Mouse (Mus musculus): ENCODE results near the gene Lamp1. TPM values are rescaled to one million over a fixed set of nuclear protein-coding genes. Genes with fewer than 3 reads are reported as not detected.

Gene Lamp1
- polyA plus RNA-seq, 1 experiment from 2014 or later = 182 TPM

- no peak overlapping the region for H3K27ac ChIP-seq
- H3K4me1 ChIP-seq = peaks cover 18% of the 10 kb centered on the region
- DNase-seq (ENCODE audit: extremely low spot score, low spot score) = no peak
- no peaks in the 10 kb centered on the region for H3K9me3 ChIP-seq
- 86% methylated on average over 5 of the region's 5 CpGs for WGBS
- no peak overlapping the region for H3K4me3 ChIP-seq
- H3K27me3 ChIP-seq (ENCODE audit: poor library complexity, severe bottlenecking) = peaks cover 34% of the 10 kb centered on the region
- no peaks in the 10 kb centered on the region for H3K36me3 ChIP-seq (replicated peaks)
These were observed 46.4 kb downstream of the Lamp1 start for GRCm38 (mm10) chr8:13205311-13205710.

GRCm38 (mm10) chr8:13206290-13206689 is 47.3 kb downstream of the Lamp1 start:
- no peak for DNase-seq (ENCODE audit: extremely low spot score, low spot score)
- Histone ChIP-seq H3K4me1 (peaks cover 8% of the 10 kb centered on the region), H3K9me3 (no peaks in the 10 kb centered on the region), H3K27me3 (ENCODE audit: poor library complexity, severe bottlenecking) (peaks cover 24% of the 10 kb centered on the region), H3K27ac (no peak overlapping the region), H3K4me3 (no peak overlapping the region), H3K36me3 (replicated peaks) (no peaks in the 10 kb centered on the region)
- 46% methylated on average over 5 of the region's 5 CpGs for whole genome bisulfite sequencing

- Histone ChIP-seq H3K4me3 (no peak overlapping the region), H3K36me3 (replicated peaks) (no peaks in the 10 kb centered on the region), H3K9me3 (no peaks in the 10 kb centered on the region), H3K4me1 (peaks cover 20% of the 10 kb centered on the region), H3K27ac (no peak overlapping the region), H3K27me3 (ENCODE audit: poor library complexity, severe bottlenecking) (no peaks in the 10 kb centered on the region; the same call in 1 of the 2 replicates)
- 56% methylated on average over 6 of the region's 6 CpGs for WGBS
- DNase-seq (ENCODE audit: extremely low spot score, low spot score) = no peak
These were observed 49.8 kb downstream of the Lamp1 start for GRCm38 (mm10) chr8:13208627-13209355.

GRCm38 (mm10) chr8:13209770-13210169 is 50.8 kb downstream of the Lamp1 start:
- no peaks in the 10 kb centered on the region for H3K9me3 ChIP-seq
- no peak for DNase-seq (ENCODE audit: extremely low spot score, low spot score)
- H3K27ac ChIP-seq = no peak overlapping the region
- no peak overlapping the region for H3K4me3 ChIP-seq
- 85% methylated on average over 1 of the region's 1 CpGs for WGBS
- H3K36me3 ChIP-seq (replicated peaks) = no peaks in the 10 kb centered on the region
- H3K27me3 ChIP-seq (ENCODE audit: poor library complexity, severe bottlenecking) = no peaks in the 10 kb centered on the region; the same call in 1 of the 2 replicates
- peaks cover 25% of the 10 kb centered on the region for H3K4me1 ChIP-seq

- Histone ChIP-seq H3K27ac (peak overlapping the region; percentile 35), H3K4me3 (no peak overlapping the region), H3K27me3 (ENCODE audit: poor library complexity, severe bottlenecking) (no peaks in the 10 kb centered on the region; the same call in 1 of the 2 replicates), H3K36me3 (replicated peaks) (no peaks in the 10 kb centered on the region), H3K9me3 (no peaks in the 10 kb centered on the region), H3K4me1 (peaks cover 19% of the 10 kb centered on the region)
- peak; percentile 83 for DNase-seq (ENCODE audit: extremely low spot score, low spot score)
- WGBS = 26% methylated on average over 10 of the region's 10 CpGs
These were observed 54.7 kb downstream of the Lamp1 start for GRCm38 (mm10) chr8:13213479-13214268.

GRCm38 (mm10) chr8:13216386-13216785 is 57.4 kb downstream of the Lamp1 start:
- no peaks in the 10 kb centered on the region for H3K36me3 ChIP-seq (replicated peaks)
- WGBS = 81% methylated on average over 8 of the region's 8 CpGs
- H3K9me3 ChIP-seq = no peaks in the 10 kb centered on the region
- no peak for DNase-seq (ENCODE audit: extremely low spot score, low spot score)
- H3K27ac ChIP-seq = no peak overlapping the region
- H3K4me3 ChIP-seq = no peak overlapping the region
- H3K27me3 ChIP-seq (ENCODE audit: poor library complexity, severe bottlenecking) = no peaks in the 10 kb centered on the region; the same call in 1 of the 2 replicates
- peaks cover 19% of the 10 kb centered on the region for H3K4me1 ChIP-seq

- Histone ChIP-seq H3K27me3 (ENCODE audit: poor library complexity, severe bottlenecking) (no peaks in the 10 kb centered on the region; the same call in 1 of the 2 replicates), H3K4me3 (no peak overlapping the region), H3K9me3 (no peaks in the 10 kb centered on the region), H3K27ac (no peak overlapping the region), H3K4me1 (peaks cover 22% of the 10 kb centered on the region), H3K36me3 (replicated peaks) (no peaks in the 10 kb centered on the region)
- 79% methylated on average over 5 of the region's 5 CpGs for WGBS
- DNase-seq (ENCODE audit: extremely low spot score, low spot score) = no peak
These were observed 58.1 kb downstream of the Lamp1 start for GRCm38 (mm10) chr8:13217093-13217492.

GRCm38 (mm10) chr8:13217986-13218385 is 59.0 kb downstream of the Lamp1 start:
- peaks cover 16% of the 10 kb centered on the region for H3K4me1 ChIP-seq
- no peak for DNase-seq (ENCODE audit: extremely low spot score, low spot score)
- no peaks in the 10 kb centered on the region for H3K36me3 ChIP-seq (replicated peaks)
- no peak overlapping the region for H3K4me3 ChIP-seq
- no peaks in the 10 kb centered on the region for H3K9me3 ChIP-seq
- no peaks in the 10 kb centered on the region; the same call in 1 of the 2 replicates for H3K27me3 ChIP-seq (ENCODE audit: poor library complexity, severe bottlenecking)
- no peak overlapping the region for H3K27ac ChIP-seq

- Histone ChIP-seq H3K27ac (no peak overlapping the region), H3K4me1 (peaks cover 11% of the 10 kb centered on the region)
- WGBS = 86% methylated on average over 4 of the region's 4 CpGs
These were observed 59.5 kb downstream of the Lamp1 start for GRCm38 (mm10) chr8:13218441-13218840.

GRCm38 (mm10) chr8:13224426-13224825 is 65.5 kb downstream of the Lamp1 start:
- Histone ChIP-seq H3K27me3 (ENCODE audit: poor library complexity, severe bottlenecking) (peaks cover 12% of the 10 kb centered on the region; the same call in 1 of the 2 replicates), H3K9me3 (no peaks in the 10 kb centered on the region), H3K27ac (no peak overlapping the region), H3K4me3 (no peak overlapping the region), H3K36me3 (replicated peaks) (no peaks in the 10 kb centered on the region), H3K4me1 (peaks cover 26% of the 10 kb centered on the region)
- DNase-seq (ENCODE audit: extremely low spot score, low spot score) = no peak
- 88% methylated on average over 9 of the region's 9 CpGs for WGBS

More at GRCm38 (mm10) chr8:13218441-13218840, 59.5 kb downstream of the Lamp1 start:
- H3K9me3 ChIP-seq = no peaks in the 10 kb centered on the region
- DNase-seq (ENCODE audit: extremely low spot score, low spot score) = no peak
- no peaks in the 10 kb centered on the region for H3K36me3 ChIP-seq (replicated peaks)
- H3K27me3 ChIP-seq (ENCODE audit: poor library complexity, severe bottlenecking) = no peaks in the 10 kb centered on the region; the same call in 1 of the 2 replicates
- no peak overlapping the region for H3K4me3 ChIP-seq

Data from forebrain, embryonic 10.5 days (tissue).